Mouse (Mus musculus) MEL (cell line): ENCODE data around the gene Parp16. TPM values are rescaled to one million over a fixed set of nuclear protein-coding genes. Genes with fewer than 3 reads are reported as not detected.
"Not testable (repeated sequence)": the region's sequence is repeated elsewhere in the genome, so short reads cannot be mapped to it uniquely, and the experiment has no call there.

Source experiments
- DNase-seq: peaks from one replicate; pipeline ENCODE4 v3.0.0; 2011; ENCODE audit warnings: low read depth, low spot score
- H3K27ac ChIP-seq: 2 replicates; pipeline ENCODE4 v1.5.1; 2012; ENCODE audit warnings: low read depth, mild to moderate bottlenecking, control low read depth, low read length, moderate library complexity; ENCODE audit not compliant: control insufficient read depth
- H3K27me3 ChIP-seq, 2 experiments: fragments of 150-350 bp in 1 of 2; sonication (generic) in 1 of 2; 2 replicates each; pipeline ENCODE4 v1.6.1; 2012; ENCODE audit warnings: low read length in 2 of 2, mild to moderate bottlenecking in 2 of 2, improper control_type of control experiment in 1 of 2, moderate library complexity in 1 of 2; ENCODE audit not compliant: insufficient read depth in 2 of 2, control insufficient read depth in 1 of 2
- H3K36me3 ChIP-seq, 2 experiments: 2 replicates each; pipeline ENCODE4 v1.6.1; 2012 to 2014; ENCODE audit warnings: low read length in 2 of 2, improper control_type of control experiment in 1 of 2, inconsistent platforms in 1 of 2, mild to moderate bottlenecking in 1 of 2; ENCODE audit not compliant: insufficient read depth in 2 of 2, control insufficient read depth in 1 of 2
- H3K4me1 ChIP-seq, 2 experiments: fragments of 150-350 bp in 1 of 2; sonication (generic) in 1 of 2; 2 replicates each; pipeline ENCODE4 v1.6.1; 2012; ENCODE audit warnings: low read length in 2 of 2, improper control_type of control experiment in 1 of 2, mild to moderate bottlenecking in 1 of 2; ENCODE audit not compliant: insufficient read depth in 2 of 2, control insufficient read depth in 1 of 2
- H3K4me3 ChIP-seq, 2 experiments: fragments of 150-350 bp in 1 of 2; sonication (generic) in 1 of 2; 2 replicates each; pipeline ENCODE4 v1.5.1; 2012; ENCODE audit warnings: low read depth in 2 of 2, low read length in 2 of 2, mild to moderate bottlenecking in 2 of 2, moderate library complexity in 2 of 2, control low read depth in 1 of 2, improper control_type of control experiment in 1 of 2; ENCODE audit not compliant: control insufficient read depth in 1 of 2, insufficient read depth in 1 of 2
- H3K79me2 ChIP-seq: 2 replicates; pipeline ENCODE4 v1.6.1; 2012; ENCODE audit warnings: mild to moderate bottlenecking, low read length, moderate library complexity; ENCODE audit not compliant: control insufficient read depth, poor library complexity, insufficient read depth
- H3K9ac ChIP-seq: 2 replicates; pipeline ENCODE4 v1.6.1; 2012; ENCODE audit warnings: low read depth, mild to moderate bottlenecking, control low read depth, low read length, moderate library complexity; ENCODE audit not compliant: control insufficient read depth, poor library complexity, severe bottlenecking
- H3K9me3 ChIP-seq: fragments of 150-350 bp; sonication (generic); replicated peaks from 2 replicates; pipeline ENCODE4 v1.6.1; 2012; ENCODE audit warnings: mild to moderate bottlenecking, low read length, improper control_type of control experiment, moderate library complexity; ENCODE audit not compliant: insufficient read depth
- BHLHE40 ChIP-seq: IDR thresholded peaks from 2 replicates; pipeline ENCODE4 v1.6.1; 2012; ENCODE audit warnings: low read depth, mild to moderate bottlenecking, inconsistent platforms, low read length, improper control_type of control experiment, borderline replicate concordance
- CTCF ChIP-seq, 3 experiments: IDR thresholded peaks in 2 of 3; conservative IDR thresholded peaks in 1 of 3; 2 replicates each; pipeline ENCODE4 v1.5.1; 2011 to 2012; ENCODE audit warnings: low read length in 3 of 3, low read depth in 2 of 3, mild to moderate bottlenecking in 2 of 3, improper control_type of control experiment in 1 of 3, inconsistent platforms in 1 of 3, mixed read lengths in 1 of 3, moderate library complexity in 1 of 3; ENCODE audit not compliant: control insufficient read depth in 1 of 3, insufficient read depth in 1 of 3, poor library complexity in 1 of 3, severe bottlenecking in 1 of 3
- EP300 ChIP-seq, 2 experiments: IDR thresholded peaks; 2 replicates each; pipeline ENCODE4 v1.6.1; 2011; ENCODE audit warnings: improper control_type of control experiment in 2 of 2, low read length in 2 of 2, low read depth in 1 of 2, mild to moderate bottlenecking in 1 of 2
- GABPA ChIP-seq: IDR thresholded peaks from 2 replicates; pipeline ENCODE4 v1.6.1; 2012; ENCODE audit warnings: low read depth, mild to moderate bottlenecking, inconsistent platforms, low read length, improper control_type of control experiment, moderate library complexity
- GATA1 ChIP-seq: IDR thresholded peaks from 2 replicates; pipeline ENCODE4 v1.6.1; 2011; ENCODE audit warnings: low read depth, low read length, improper control_type of control experiment
- HCFC1 ChIP-seq: IDR thresholded peaks from 2 replicates; pipeline ENCODE4 v1.6.1; 2012; ENCODE audit warnings: low read depth, mild to moderate bottlenecking, inconsistent platforms, low read length, improper control_type of control experiment, moderate library complexity
- MAFK ChIP-seq: IDR thresholded peaks from 2 replicates; pipeline ENCODE4 v1.6.1; 2011; ENCODE audit warnings: low read depth, mild to moderate bottlenecking, low read length, improper control_type of control experiment, borderline replicate concordance
- MAX ChIP-seq: IDR thresholded peaks from 2 replicates; pipeline ENCODE4 v1.6.1; 2011; ENCODE audit warnings: low read length, improper control_type of control experiment
- MYB ChIP-seq: IDR thresholded peaks from 2 replicates; pipeline ENCODE4 v1.6.1; 2011; ENCODE audit warnings: mild to moderate bottlenecking, low read depth, low read length, improper control_type of control experiment
- POLR2AphosphoS2 ChIP-seq: IDR thresholded peaks from 2 replicates; pipeline ENCODE4 v1.6.1; 2011; ENCODE audit warnings: low read length, improper control_type of control experiment
- POLR2AphosphoS5 ChIP-seq: IDR thresholded peaks from 2 replicates; pipeline ENCODE4 v1.6.1; 2012; ENCODE audit warnings: low read depth, borderline replicate concordance, mild to moderate bottlenecking, inconsistent platforms, low read length, moderate library complexity, mixed read lengths
- RAD21 ChIP-seq: IDR thresholded peaks from 2 replicates; pipeline ENCODE4 v1.6.1; 2011; ENCODE audit warnings: mild to moderate bottlenecking, low read depth, low read length, improper control_type of control experiment
- SIN3A ChIP-seq: IDR thresholded peaks from 2 replicates; pipeline ENCODE4 v1.6.1; 2012; ENCODE audit warnings: low read length, improper control_type of control experiment, inconsistent platforms
- SMC3 ChIP-seq: IDR thresholded peaks from 2 replicates; pipeline ENCODE4 v1.6.1; 2011; ENCODE audit warnings: low read depth, low read length, improper control_type of control experiment
- TAL1 ChIP-seq: IDR thresholded peaks from 2 replicates; pipeline ENCODE4 v1.6.1; 2012; ENCODE audit warnings: mild to moderate bottlenecking, inconsistent platforms, low read length, moderate library complexity, mixed read lengths
- TBP ChIP-seq: IDR thresholded peaks from 2 replicates; pipeline ENCODE4 v1.8.0; 2011; ENCODE audit warnings: low read depth, low read length, improper control_type of control experiment
- TCF12 ChIP-seq: IDR thresholded peaks from 2 replicates; pipeline ENCODE4 v1.6.1; 2014; ENCODE audit warnings: low read depth, mild to moderate bottlenecking, inconsistent platforms, low read length, improper control_type of control experiment, moderate library complexity
- USF1 ChIP-seq: IDR thresholded peaks from 2 replicates; pipeline ENCODE4 v1.6.1; 2014; ENCODE audit warnings: low read depth, mild to moderate bottlenecking, inconsistent platforms, low read length, improper control_type of control experiment, moderate library complexity
- ZC3H11A ChIP-seq: IDR thresholded peaks from 2 replicates; pipeline ENCODE4 v1.6.1; 2012; ENCODE audit warnings: low read depth, mild to moderate bottlenecking, inconsistent platforms, low read length, improper control_type of control experiment
- ZNF384 ChIP-seq: IDR thresholded peaks from 2 replicates; pipeline ENCODE4 v1.6.1; 2012; ENCODE audit warnings: low read depth, mild to moderate bottlenecking, inconsistent platforms, low read length, improper control_type of control experiment
- polyA plus RNA-seq, 2 experiments: library from polyadenylated mRNA; stranded (reverse) in 1 of 2; unstranded in 1 of 2; fragments of >175 nt in 1 of 2; fragments of >200 nt in 1 of 2; gene quantifications; 2 replicates each; pipeline versions ENCODE4 v1.2.1 to v1.2.4; 2012; ENCODE audit warnings: low replicate concordance in 2 of 2, low read depth in 1 of 2; ENCODE audit not compliant: insufficient read length in 2 of 2, insufficient read depth in 1 of 2, missing spikeins in 1 of 2
- total RNA-seq: library from RNA; depleted of rRNA; stranded (reverse); fragments of 300-350 nt; gene quantifications from 2 replicates; pipeline ENCODE4 v1.2.3, GENCODE M21; 2012

Parp16 gene
- total and polyA plus RNA-seq, 3 experiments = 1.3 to 5.1 TPM; not detected in 1

- H3K4me3 ChIP-seq, H3K4me1 ChIP-seq: not testable (repeated sequence)
Observed at GRCm38 (mm10) chr9:65220398-65220797, 25.2 kb downstream of the Parp16 start.

GRCm38 (mm10) chr9:65223927-65224326 is 28.8 kb downstream of the Parp16 start:
- DNase-seq = no peak
- no peaks in the 10 kb centered on the region for H3K36me3 ChIP-seq
- no peak for TF ChIP-seq ZC3H11A
- no peak for TF ChIP-seq USF1
- no peak for TF ChIP-seq EP300 (IDR thresholded peaks at IDR 0.05; ENCODE audit: low read depth in 1 of 2, low read length in 2 of 2)
- TF ChIP-seq SMC3 = no peak
- no peak for TF ChIP-seq TBP
- TF ChIP-seq, all 39 proteins: peak for 0
- no peak overlapping the region for H3K4me3 ChIP-seq
- no peak overlapping the region for H3K27ac ChIP-seq
- H3K79me2 ChIP-seq = no peaks in the 10 kb centered on the region
- H3K27me3 ChIP-seq = no peaks in the 10 kb centered on the region
- H3K9ac ChIP-seq = no peak overlapping the region
- no peaks in the 10 kb centered on the region for H3K9me3 ChIP-seq
- no peaks in the 10 kb centered on the region for H3K4me1 ChIP-seq

More at GRCm38 (mm10) chr9:65220398-65220797, 25.2 kb downstream of the Parp16 start:
- not testable (repeated sequence) for H3K9ac ChIP-seq, H3K27ac ChIP-seq, H3K27me3 ChIP-seq, H3K79me2 ChIP-seq, H3K9me3 ChIP-seq, H3K36me3 ChIP-seq
- DNase-seq = peak; percentile 36
- TF ChIP-seq CTCF (IDR thresholded peaks at IDR 0.05 in 2 of 3, conservative IDR thresholded peaks at IDR 0.05 in 1 of 3; ENCODE audit: control insufficient read depth in 1 of 3, insufficient read depth in 1 of 3, low read depth in 2 of 3, low read length in 3 of 3, poor library complexity in 1 of 3, severe bottlenecking in 1 of 3) (peak in 2 of 3 experiments; percentile 4 to 42; a peak in 2 of 6 replicates), SMC3 (peak; percentile 20; the same call in 1 of the 2 replicates), ZNF384 (peak; percentile 29; the same call in 1 of the 2 replicates)

- Histone ChIP-seq H3K9me3 (no peaks in the 10 kb centered on the region), H3K27ac (no peak overlapping the region), H3K27me3 (no peaks in the 10 kb centered on the region), H3K9ac (no peak overlapping the region), H3K36me3 (no peaks in the 10 kb centered on the region), H3K4me1 (no peaks in the 10 kb centered on the region), H3K79me2 (no peaks in the 10 kb centered on the region), H3K4me3 (no peak overlapping the region)
- TF ChIP-seq MYB = no peak
- no peak for TF ChIP-seq BHLHE40
- TF ChIP-seq POLR2AphosphoS5 = no peak
- no peak for TF ChIP-seq EP300 (IDR thresholded peaks at IDR 0.05; ENCODE audit: low read depth in 1 of 2, low read length in 2 of 2)
- TF ChIP-seq GABPA = no peak
- no peak for TF ChIP-seq TCF12
- peak; percentile 56 for TF ChIP-seq SMC3
- TF ChIP-seq TBP = no peak
- TF ChIP-seq TAL1 = no peak
- no peak for TF ChIP-seq GATA1
- no peak for TF ChIP-seq MAFK
- peak; percentile 5 to 86 (median 74); a peak in 4 of 6 replicates for TF ChIP-seq CTCF (IDR thresholded peaks at IDR 0.05 in 2 of 3, conservative IDR thresholded peaks at IDR 0.05 in 1 of 3; ENCODE audit: control insufficient read depth in 1 of 3, insufficient read depth in 1 of 3, low read depth in 2 of 3, low read length in 3 of 3, poor library complexity in 1 of 3, severe bottlenecking in 1 of 3)
- TF ChIP-seq MAX = no peak
- TF ChIP-seq RAD21 = peak; percentile 71
- no peak for TF ChIP-seq POLR2AphosphoS2
- TF ChIP-seq USF1 = no peak
- TF ChIP-seq HCFC1 = no peak
- TF ChIP-seq ZC3H11A = peak; percentile 38; the same call in 1 of the 2 replicates
- no peak for TF ChIP-seq SIN3A
- peak; percentile 46 for DNase-seq
Observed at GRCm38 (mm10) chr9:65225795-65226194, 30.6 kb downstream of the Parp16 start.
